Mouse (Mus musculus) heart, embryonic 11.5 days (tissue): ENCODE data around the gene Polr2m. TPM values are rescaled to one million over a fixed set of nuclear protein-coding genes. Genes with fewer than 3 reads are reported as not detected.

Experiments used
- ATAC-seq: fragments of 200-750 bp; cut with Nextera tagmentation; replicated peaks from 2 replicates; pipeline ENCODE4 v1.8.0; 2017; ENCODE audit warnings: moderate library complexity; ENCODE audit not compliant: insufficient number of reproducible peaks, low FRiP score, low TSS enrichment
- H3K27ac ChIP-seq: fragments of 300-500 bp; sonication (generic); 2 replicates; pipeline ENCODE4 v1.5.1; 2014; ENCODE audit warnings: mild to moderate bottlenecking, low read depth, low read length
- H3K27me3 ChIP-seq: fragments of 300-500 bp; sonication (generic); 2 replicates; pipeline ENCODE4 v1.6.1; 2014; ENCODE audit warnings: mild to moderate bottlenecking, low read length, mixed read lengths; ENCODE audit not compliant: control insufficient read depth, insufficient read depth
- H3K36me3 ChIP-seq: fragments of 300-500 bp; sonication (generic); 2 replicates; pipeline ENCODE4 v1.6.1; 2014; ENCODE audit warnings: mild to moderate bottlenecking, low read length, moderate library complexity, mixed read lengths; ENCODE audit not compliant: control insufficient read depth, insufficient read depth
- H3K4me1 ChIP-seq: fragments of 300-500 bp; sonication (generic); 2 replicates; pipeline ENCODE4 v1.6.1; 2014; ENCODE audit warnings: low read length; ENCODE audit not compliant: control insufficient read depth, insufficient read depth
- H3K4me2 ChIP-seq: fragments of 300-500 bp; sonication (generic); 2 replicates; pipeline ENCODE4 v1.6.1; 2014; ENCODE audit warnings: mild to moderate bottlenecking, moderate library complexity
- H3K4me3 ChIP-seq: fragments of 300-500 bp; sonication (generic); 2 replicates; pipeline ENCODE4 v1.5.1; 2014; ENCODE audit warnings: low read depth, low read length
- H3K9ac ChIP-seq: fragments of 300-500 bp; sonication (generic); 2 replicates; pipeline ENCODE4 v1.6.1; 2014; ENCODE audit warnings: mild to moderate bottlenecking, low read depth, low read length, moderate library complexity
- H3K9me3 ChIP-seq: fragments of 300-500 bp; sonication (generic); replicated peaks from 2 replicates; pipeline ENCODE4 v1.6.1; 2016; ENCODE audit warnings: low read length; ENCODE audit not compliant: control insufficient read depth
- WGBS: fragments of 180-500 bp; shearing (Covaris S2); extraction: QIAGEN DNeasy Blood & Tissue Kit; methylation state at CpG from one replicate; pipeline ENCODE4 v1.1.7; 2014; ENCODE audit not compliant: insufficient replicate concordance; 5-methylcytosine and 5-hydroxymethylcytosine counted together
- polyA plus RNA-seq: library from polyadenylated mRNA; unstranded; fragments of >200 nt; fragmentation: Nextera tagmentation; extraction: Ambion mirVana; gene quantifications from 2 replicates; pipeline ENCODE4 v1.2.1, GENCODE M21; 2014

The Polr2m gene
- polyA plus RNA-seq: 301 and 350 TPM in 2 replicates

DNA sequence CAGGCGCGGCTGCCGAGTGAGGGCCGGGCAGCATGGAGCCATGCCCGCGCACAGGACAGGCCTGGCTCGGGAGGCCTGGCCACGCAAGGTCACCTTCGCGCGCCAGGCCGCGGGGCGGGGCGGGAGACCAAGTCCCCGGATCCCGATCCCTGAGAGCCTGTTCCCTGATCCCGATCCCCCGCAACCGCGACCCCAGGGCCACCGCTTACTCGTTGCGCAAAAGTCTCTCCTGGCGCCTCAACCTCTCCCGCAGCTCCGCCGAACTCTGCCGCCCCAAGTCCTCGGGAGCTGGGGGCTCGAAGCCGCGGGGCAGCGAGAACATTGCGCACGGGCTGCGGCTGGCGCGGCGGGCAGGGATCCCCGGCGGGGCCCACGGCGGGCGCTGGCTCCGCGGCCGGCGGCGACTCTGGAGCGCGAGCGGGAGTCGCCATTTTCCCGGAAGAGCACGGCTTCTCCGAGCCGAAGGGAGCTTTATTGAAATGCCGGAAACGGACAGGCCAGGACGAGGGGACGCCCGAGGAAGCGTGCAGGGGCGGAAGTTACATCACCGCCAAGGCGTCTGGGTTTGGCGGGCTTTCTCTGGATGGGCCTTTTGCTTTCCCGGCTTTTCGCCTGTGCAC is at the start of gene Polr2m:
Polr2m (minus strand) TSS at position 461 of the 620 bp plus-strand sequence.
- peak; percentile 90 for ATAC-seq
- Histone ChIP-seq H3K9ac (peak within 1 kb of the TSS; percentile 99), H3K27ac (peak within 1 kb of the TSS; percentile 95), H3K4me2 (peak within 1 kb of the TSS; percentile 77), H3K36me3 (peaks cover 26% of the 10 kb centered on the region), H3K4me3 (peak within 1 kb of the TSS; percentile 79), H3K27me3 (no peaks in the 10 kb centered on the region), H3K9me3 (no peaks in the 10 kb centered on the region), H3K4me1 (0 out of 2 replicates have a peak, but pooled peaks cover 2% of the 10 kb centered on the region)
- under 1% methylated on average over 70 of the region's 70 CpGs for WGBS

DNA sequence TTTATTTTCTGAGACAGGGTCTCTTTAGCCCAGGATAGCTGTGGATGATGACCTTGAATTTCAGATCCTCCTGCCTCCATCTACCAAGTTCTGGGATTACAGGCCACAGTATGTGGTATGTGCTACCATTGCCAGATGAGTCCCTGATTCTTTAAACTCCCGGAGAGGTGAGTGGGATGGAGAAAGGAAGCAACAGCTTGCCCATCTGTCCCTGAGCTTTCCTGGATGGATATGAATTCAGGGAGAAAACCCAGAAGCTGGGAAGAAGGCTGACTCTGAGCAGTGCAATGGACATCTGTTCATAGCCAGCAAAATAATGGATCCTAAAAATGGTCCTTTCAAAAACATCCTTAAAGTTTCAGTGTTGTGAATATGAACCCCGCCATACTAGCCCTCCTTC is 49.3 kb upstream of the Polr2m start:
- 85% methylated on average over 2 of the region's 2 CpGs for WGBS

DNA sequence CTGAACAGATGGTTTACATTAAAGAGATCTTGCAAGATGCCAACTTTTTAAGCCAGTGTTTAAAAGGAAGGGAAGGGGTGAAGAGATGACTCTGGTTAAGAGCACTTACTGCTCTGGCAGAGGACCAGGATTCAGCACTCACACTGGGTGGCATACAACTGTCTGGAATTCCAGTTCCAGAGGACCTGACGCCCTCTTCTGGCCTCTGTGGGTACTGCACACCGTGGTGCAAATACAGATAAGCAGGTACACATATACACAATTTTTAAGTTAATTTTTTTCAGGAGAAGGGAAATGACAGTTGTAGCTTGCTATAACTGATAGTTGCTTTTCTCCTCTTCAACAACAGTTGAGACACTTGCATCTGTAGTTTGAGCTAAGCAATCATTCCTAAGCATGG is 44.2 kb upstream of the Polr2m start:
- no peak for ATAC-seq
- H3K36me3 ChIP-seq: peaks cover 10% of the 10 kb centered on the region

More for the DNA sequence above, 49.3 kb upstream of the Polr2m start:
- Histone ChIP-seq H3K36me3 (peaks cover 12% of the 10 kb centered on the region), H3K4me2 (no peak overlapping the region), H3K9ac (no peak overlapping the region), H3K27ac (no peak overlapping the region), H3K4me1 (no peaks in the 10 kb centered on the region), H3K4me3 (no peak overlapping the region), H3K27me3 (no peaks in the 10 kb centered on the region), H3K9me3 (0 out of 2 replicates have a peak, but pooled peaks cover 2% of the 10 kb centered on the region)
- ATAC-seq: no peak

DNA sequence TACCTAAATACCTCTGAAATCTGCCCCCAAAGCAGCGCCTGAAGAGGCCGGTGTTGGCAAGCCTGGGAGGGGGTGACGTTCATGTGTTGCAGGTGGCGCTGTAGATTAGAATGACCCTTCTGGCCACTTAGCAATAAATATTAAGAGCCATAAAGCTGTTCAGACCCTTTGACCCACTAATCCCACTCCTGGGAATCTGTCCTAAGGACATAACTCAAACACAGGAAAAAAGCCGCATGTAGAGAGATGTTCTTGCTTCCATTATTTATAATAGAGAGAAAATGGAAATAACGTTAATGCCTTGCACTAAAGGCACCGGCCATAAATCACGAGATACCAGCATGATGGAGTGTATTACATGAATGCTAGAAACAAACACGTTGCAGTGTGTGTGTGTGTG is 41.7 kb upstream of the Polr2m start:
- WGBS: 74% methylated on average over 9 of the region's 9 CpGs
- Histone ChIP-seq H3K27me3 (no peaks in the 10 kb centered on the region), H3K4me1 (no peaks in the 10 kb centered on the region), H3K9ac (no peak overlapping the region), H3K4me2 (no peak overlapping the region), H3K9me3 (0 out of 2 replicates have a peak, but pooled peaks cover 2% of the 10 kb centered on the region), H3K4me3 (no peak overlapping the region), H3K27ac (no peak overlapping the region), H3K36me3 (peaks cover 10% of the 10 kb centered on the region)
- no peak for ATAC-seq

More for the DNA sequence above, 44.2 kb upstream of the Polr2m start:
- H3K4me1 ChIP-seq: no peaks in the 10 kb centered on the region
- H3K27me3 ChIP-seq: no peaks in the 10 kb centered on the region
- no peak overlapping the region for H3K4me3 ChIP-seq
- H3K9ac ChIP-seq: no peak overlapping the region
- H3K27ac ChIP-seq: no peak overlapping the region
- 0 out of 2 replicates have a peak, but pooled peaks cover 2% of the 10 kb centered on the region for H3K9me3 ChIP-seq
- H3K4me2 ChIP-seq: no peak overlapping the region
- 71% methylated on average over 2 of the region's 2 CpGs for WGBS

DNA sequence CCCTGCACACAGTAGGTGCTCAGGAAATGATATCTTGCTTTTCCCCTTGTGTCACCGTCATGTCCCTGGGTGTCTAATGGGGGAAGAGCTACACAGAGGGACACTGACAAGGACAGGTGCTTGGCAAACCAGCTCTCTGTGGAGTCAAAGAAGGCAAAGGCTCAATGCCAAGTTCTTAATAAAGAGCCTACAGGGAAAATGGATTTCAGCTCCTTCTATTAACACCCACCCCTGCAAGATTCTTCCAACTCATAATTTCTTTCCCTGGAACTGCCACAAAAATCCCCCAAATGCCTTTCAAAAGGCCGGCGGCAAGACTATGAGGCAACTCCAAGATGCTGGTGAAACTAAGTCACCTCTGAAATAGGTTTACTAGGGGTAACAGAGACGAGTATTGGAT is 38.2 kb upstream of the Polr2m start:
- no peak for ATAC-seq
- no peaks in the 10 kb centered on the region for H3K4me1 ChIP-seq
- H3K9me3 ChIP-seq: no peaks in the 10 kb centered on the region
- no peak overlapping the region for H3K4me3 ChIP-seq
- WGBS: 89% methylated on average over 4 of the region's 4 CpGs
- H3K4me2 ChIP-seq: no peak overlapping the region
- no peak overlapping the region for H3K9ac ChIP-seq
- H3K27ac ChIP-seq: no peak overlapping the region
- no peaks in the 10 kb centered on the region for H3K27me3 ChIP-seq
- H3K36me3 ChIP-seq: no peaks in the 10 kb centered on the region

DNA sequence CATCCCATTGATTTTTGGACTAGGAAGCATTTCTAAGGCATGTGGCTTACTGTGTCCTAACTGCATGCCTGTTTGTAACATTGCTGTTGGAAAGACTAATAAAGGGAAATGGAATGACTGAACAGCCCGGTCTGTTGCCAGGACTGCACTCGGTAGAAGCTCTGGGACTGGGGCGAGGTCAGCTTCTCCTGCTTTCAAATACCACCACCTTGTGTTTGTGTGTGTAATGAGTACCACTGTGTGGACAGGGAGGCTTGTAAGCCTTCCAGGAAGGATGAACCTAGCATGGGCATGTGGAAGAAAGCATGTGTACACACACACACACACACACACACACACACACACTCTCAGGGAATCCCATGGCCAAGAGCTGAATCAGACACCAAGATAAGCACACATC is 34.1 kb upstream of the Polr2m start:
- no peaks in the 10 kb centered on the region for H3K9me3 ChIP-seq

DNA sequence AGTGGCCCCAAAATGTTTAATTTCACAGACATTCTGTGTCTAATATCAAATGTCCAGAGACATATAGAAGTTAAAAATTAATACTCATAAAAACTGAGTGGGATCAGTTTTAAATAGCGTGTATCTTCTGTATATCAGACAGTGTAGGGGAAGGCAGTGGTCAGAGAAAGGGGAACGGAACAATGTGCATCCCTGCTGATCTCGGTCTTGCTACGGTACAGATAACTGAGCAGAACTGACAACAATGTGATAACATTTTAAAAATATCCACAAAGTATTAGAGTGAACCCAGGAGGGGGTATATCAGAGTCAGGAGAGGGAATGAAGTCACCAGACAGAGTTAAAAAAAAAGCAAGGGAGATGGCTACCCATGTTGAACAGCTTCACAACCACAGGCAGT is 31.8 kb upstream of the Polr2m start:
- no peaks in the 10 kb centered on the region for H3K27me3 ChIP-seq
- H3K27ac ChIP-seq: no peak overlapping the region
- H3K9ac ChIP-seq: no peak overlapping the region
- H3K4me3 ChIP-seq: no peak overlapping the region
- H3K4me2 ChIP-seq: no peak overlapping the region
- WGBS: 44% methylated on average over 4 of the region's 4 CpGs
- no peaks in the 10 kb centered on the region for H3K4me1 ChIP-seq
- no peaks in the 10 kb centered on the region for H3K9me3 ChIP-seq
- no peak for ATAC-seq
- H3K36me3 ChIP-seq: no peaks in the 10 kb centered on the region

More for the DNA sequence above, 34.1 kb upstream of the Polr2m start:
- no peaks in the 10 kb centered on the region for H3K4me1 ChIP-seq
- H3K4me2 ChIP-seq: no peak overlapping the region
- H3K4me3 ChIP-seq: no peak overlapping the region
- no peak for ATAC-seq
- no peaks in the 10 kb centered on the region for H3K36me3 ChIP-seq
- no peak overlapping the region for H3K27ac ChIP-seq
- WGBS: 70% methylated on average over 3 of the region's 3 CpGs
- no peak overlapping the region for H3K9ac ChIP-seq
- no peaks in the 10 kb centered on the region for H3K27me3 ChIP-seq

DNA sequence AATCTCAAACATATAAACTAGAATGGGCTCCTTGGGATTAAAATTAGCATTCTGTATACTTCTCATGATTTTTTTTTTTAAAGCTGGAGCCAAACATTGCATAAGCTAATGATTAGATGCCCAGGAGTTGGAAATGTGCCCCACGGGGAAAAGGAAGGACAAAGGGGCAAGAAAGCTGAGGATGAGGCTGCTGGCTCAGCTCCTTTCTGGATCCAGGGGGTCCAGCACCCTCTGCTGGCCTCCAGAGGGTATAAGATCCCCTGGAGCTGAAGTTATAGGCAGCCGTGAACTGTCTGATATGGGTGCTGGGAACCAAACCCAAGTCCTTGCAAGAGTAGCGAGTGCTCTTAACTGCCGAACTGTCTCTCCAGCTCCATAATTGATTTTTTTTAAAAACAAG is 30.1 kb upstream of the Polr2m start:
- H3K9ac ChIP-seq: no peak overlapping the region
- H3K36me3 ChIP-seq: no peaks in the 10 kb centered on the region
- H3K27me3 ChIP-seq: no peaks in the 10 kb centered on the region
- no peak overlapping the region for H3K4me2 ChIP-seq
- H3K4me1 ChIP-seq: no peaks in the 10 kb centered on the region
- 84% methylated on average over 4 of the region's 4 CpGs for WGBS
- H3K4me3 ChIP-seq: no peak overlapping the region
- H3K9me3 ChIP-seq: no peaks in the 10 kb centered on the region
- no peak overlapping the region for H3K27ac ChIP-seq
- no peak for ATAC-seq

DNA sequence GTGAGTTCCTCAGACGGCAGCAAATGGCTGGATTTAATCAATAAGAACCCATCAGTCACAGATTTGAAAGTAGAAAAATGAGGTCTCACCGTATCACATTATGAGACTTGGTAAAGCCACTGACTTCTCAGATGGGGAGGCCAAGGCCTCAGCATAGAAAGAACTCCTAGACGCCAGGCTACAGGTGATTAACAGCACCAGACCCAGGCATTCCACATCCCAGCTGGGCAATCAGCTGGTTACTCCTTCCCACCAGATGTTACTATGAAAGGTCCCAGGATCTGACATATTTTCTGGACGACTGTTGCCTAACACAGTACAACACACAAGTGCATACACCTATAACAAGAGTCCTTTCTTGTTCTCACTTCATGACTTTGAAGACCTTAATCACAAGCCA is 27.8 kb upstream of the Polr2m start:
- 70% methylated on average over 4 of the region's 4 CpGs for WGBS
- Histone ChIP-seq H3K27ac (no peak overlapping the region), H3K27me3 (no peaks in the 10 kb centered on the region), H3K9ac (no peak overlapping the region), H3K9me3 (no peaks in the 10 kb centered on the region), H3K4me2 (no peak overlapping the region), H3K4me3 (no peak overlapping the region), H3K4me1 (no peaks in the 10 kb centered on the region), H3K36me3 (no peaks in the 10 kb centered on the region)
- ATAC-seq: no peak
